Mouse (Mus musculus) liver, postnatal 0 days (tissue): Measurements from ENCODE around the gene Tmprss12. TPM values are rescaled to one million over a fixed set of nuclear protein-coding genes. Genes with fewer than 3 reads are reported as not detected.

Experiments used
- ATAC-seq: fragments of 200-750 bp; cut with Nextera tagmentation; 2 replicates; pipeline ENCODE4 v1.8.0; 2017; ENCODE audit warnings: mild to moderate bottlenecking, moderate library complexity
- DNase-seq: peaks from one replicate; pipeline ENCODE4 v3.0.0-alpha.2; 2016
- H3K27ac ChIP-seq: fragments of 300-500 bp; sonication (generic); 2 replicates; pipeline ENCODE4 v1.5.1; 2014; ENCODE audit warnings: antibody characterized with exemption, moderate library complexity, mild to moderate bottlenecking, low read depth
- H3K27me3 ChIP-seq: fragments of 300-500 bp; sonication (generic); 2 replicates; pipeline ENCODE4 v1.6.1; 2014; ENCODE audit warnings: low read length, control low read depth, mixed read lengths; ENCODE audit not compliant: insufficient read depth
- H3K36me3 ChIP-seq: fragments of 300-500 bp; sonication (generic); replicated peaks from 2 replicates; pipeline ENCODE4 v1.6.1; 2014; ENCODE audit warnings: mild to moderate bottlenecking, control low read depth, low read length, moderate library complexity, mixed read lengths; ENCODE audit not compliant: insufficient read depth
- H3K4me1 ChIP-seq: fragments of 300-500 bp; sonication (generic); 2 replicates; pipeline ENCODE4 v1.6.1; 2014; ENCODE audit warnings: antibody characterized with exemption, mild to moderate bottlenecking, control low read depth; ENCODE audit not compliant: insufficient read depth
- H3K4me2 ChIP-seq: fragments of 300-500 bp; sonication (generic); 2 replicates; pipeline ENCODE4 v1.6.1; 2014; ENCODE audit warnings: low read depth, mild to moderate bottlenecking, low read length, moderate library complexity, mixed read lengths
- H3K4me3 ChIP-seq: fragments of 300-500 bp; sonication (generic); 2 replicates; pipeline ENCODE4 v1.5.1; 2014; ENCODE audit warnings: low read depth, low read length
- H3K9ac ChIP-seq: fragments of 300-500 bp; sonication (generic); replicated peaks from 2 replicates; pipeline ENCODE4 v1.6.1; 2014; ENCODE audit warnings: mild to moderate bottlenecking, moderate library complexity
- H3K9me3 ChIP-seq: fragments of 300-500 bp; sonication (generic); 2 replicates; pipeline ENCODE4 v1.6.1; 2016; ENCODE audit warnings: mild to moderate bottlenecking, control low read depth, low read length, mixed read lengths
- CTCF ChIP-seq: sonication (generic); IDR thresholded peaks from 2 replicates; pipeline ENCODE4 v1.5.1; 2016; ENCODE audit warnings: antibody characterized with exemption, low read depth
- EP300 ChIP-seq: IDR thresholded peaks from 2 replicates; pipeline ENCODE4 v1.6.1; 2016; ENCODE audit warnings: antibody characterized with exemption, low read depth, mild to moderate bottlenecking
- WGBS: fragments of 180-500 bp; shearing (Covaris S2); extraction: QIAGEN DNeasy Blood & Tissue Kit; methylation state at CpG from one replicate; pipeline ENCODE4 v1.1.7; 2014; ENCODE audit not compliant: insufficient replicate concordance; 5-methylcytosine and 5-hydroxymethylcytosine counted together
- polyA plus RNA-seq: library from polyadenylated mRNA; unstranded; fragments of >200 nt; fragmentation: Nextera tagmentation; extraction: Ambion mirVana; gene quantifications from 2 replicates; pipeline ENCODE4 v1.2.1, GENCODE M21; 2015

Gene Tmprss12
- polyA plus RNA-seq, 1 experiment from 2014 or later: not detected

DNA sequence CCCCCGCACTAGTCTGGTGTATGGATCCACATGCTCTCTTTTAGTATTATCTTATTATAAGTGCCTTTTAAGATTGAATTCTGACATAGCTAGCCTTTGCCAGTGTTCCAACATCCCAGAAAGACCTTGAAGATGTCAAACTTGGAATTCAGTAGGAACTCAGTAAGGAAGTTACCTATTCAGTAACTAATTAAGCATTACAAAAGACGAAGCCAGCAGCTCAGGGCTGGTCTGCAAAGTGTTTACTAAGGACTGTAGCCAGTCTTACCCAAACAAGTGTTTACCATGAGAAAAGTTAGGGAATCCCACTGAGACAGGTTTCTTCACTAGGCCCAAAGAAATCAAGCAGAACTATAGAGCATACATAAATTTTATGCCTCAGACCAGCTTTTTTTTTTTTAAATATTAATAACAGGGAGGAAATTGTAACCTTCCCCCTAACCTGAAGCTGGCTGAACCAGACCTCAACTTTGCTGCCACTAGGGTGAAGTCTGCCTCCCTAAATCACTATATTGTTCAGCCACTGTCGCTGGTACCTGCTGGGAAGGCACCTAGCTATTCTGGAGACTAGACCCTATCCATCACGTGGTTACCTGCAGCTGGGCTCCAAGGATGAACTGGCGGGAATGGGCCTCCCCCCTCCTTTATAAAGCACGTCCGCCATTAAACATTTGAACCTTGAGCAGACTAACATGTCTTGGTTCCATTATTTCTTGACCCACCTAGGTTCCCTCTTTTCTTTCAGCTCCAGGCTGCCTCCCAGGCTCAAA lies 5.7 kb upstream of the Tmprss12 start:
- no peak for TF ChIP-seq CTCF
- no peak for TF ChIP-seq EP300
- Histone ChIP-seq H3K9me3 (no peaks in the 10 kb centered on the region), H3K27ac (no peak overlapping the region), H3K36me3 (no peaks in the 10 kb centered on the region), H3K4me3 (no peak overlapping the region), H3K27me3 (no peaks in the 10 kb centered on the region), H3K4me1 (no peaks in the 10 kb centered on the region), H3K4me2 (no peak overlapping the region), H3K9ac (no peak overlapping the region)
- no peak for ATAC-seq
- WGBS: 80% methylated on average over 7 of the region's 7 CpGs
- DNase-seq: no peak

DNA sequence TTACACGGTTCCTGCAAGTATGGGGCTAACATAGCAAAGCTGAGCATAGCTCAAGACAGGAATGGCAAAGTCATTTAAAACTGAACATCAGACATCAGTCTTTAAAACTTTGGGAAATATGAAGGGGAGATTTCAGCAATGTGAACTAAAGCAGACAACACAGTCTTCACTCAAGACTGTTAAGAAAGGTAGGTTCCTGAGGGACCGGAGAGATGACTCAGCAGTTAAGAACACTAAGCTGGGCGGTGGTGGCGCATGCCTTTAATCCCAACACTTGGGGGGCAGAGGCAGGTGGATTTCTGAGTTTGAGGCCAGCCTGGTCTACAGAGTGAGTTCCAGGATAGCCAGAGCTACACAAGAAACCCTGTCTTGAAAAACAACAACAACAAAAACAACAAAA lies 4.2 kb upstream of the Tmprss12 start:
- Histone ChIP-seq H3K27me3 (no peaks in the 10 kb centered on the region), H3K27ac (no peak overlapping the region), H3K4me2 (no peak overlapping the region), H3K9me3 (no peaks in the 10 kb centered on the region), H3K36me3 (no peaks in the 10 kb centered on the region), H3K4me3 (no peak overlapping the region), H3K9ac (no peak overlapping the region), H3K4me1 (no peaks in the 10 kb centered on the region)
- DNase-seq (no peak), ATAC-seq (no peak)
- 83% methylated on average over 4 of the region's 4 CpGs for WGBS
- no peak for TF ChIP-seq CTCF
- TF ChIP-seq EP300: no peak

- no peak for ATAC-seq
- no peaks in the 10 kb centered on the region for H3K9me3 ChIP-seq
- TF ChIP-seq CTCF: no peak
- TF ChIP-seq EP300: no peak
- no peaks in the 10 kb centered on the region for H3K4me1 ChIP-seq
- H3K4me3 ChIP-seq: no peak overlapping the region
- no peak overlapping the region for H3K27ac ChIP-seq
- no peak for DNase-seq
- no peaks in the 10 kb centered on the region for H3K36me3 ChIP-seq
- H3K4me2 ChIP-seq: no peak overlapping the region
- WGBS: 83% methylated on average over 3 of the region's 3 CpGs
- H3K9ac ChIP-seq: no peak overlapping the region
- no peaks in the 10 kb centered on the region for H3K27me3 ChIP-seq
These were observed 3.1 kb upstream of the Tmprss12 start for GRCm38 (mm10) chr15:100277586-100277985.

GRCm38 (mm10) chr15:100288980-100289379 lies 8.3 kb downstream of the Tmprss12 start:
- no peaks in the 10 kb centered on the region for H3K36me3 ChIP-seq
- WGBS: 81% methylated on average over 6 of the region's 6 CpGs
- no peaks in the 10 kb centered on the region for H3K27me3 ChIP-seq
- no peak overlapping the region for H3K27ac ChIP-seq
- H3K4me3 ChIP-seq: no peak overlapping the region
- H3K9me3 ChIP-seq: no peaks in the 10 kb centered on the region
- no peaks in the 10 kb centered on the region for H3K4me1 ChIP-seq
- DNase-seq (no peak), ATAC-seq (no peak)
- TF ChIP-seq EP300 (no peak), CTCF (no peak)
- no peak overlapping the region for H3K9ac ChIP-seq
- no peak overlapping the region for H3K4me2 ChIP-seq

DNA sequence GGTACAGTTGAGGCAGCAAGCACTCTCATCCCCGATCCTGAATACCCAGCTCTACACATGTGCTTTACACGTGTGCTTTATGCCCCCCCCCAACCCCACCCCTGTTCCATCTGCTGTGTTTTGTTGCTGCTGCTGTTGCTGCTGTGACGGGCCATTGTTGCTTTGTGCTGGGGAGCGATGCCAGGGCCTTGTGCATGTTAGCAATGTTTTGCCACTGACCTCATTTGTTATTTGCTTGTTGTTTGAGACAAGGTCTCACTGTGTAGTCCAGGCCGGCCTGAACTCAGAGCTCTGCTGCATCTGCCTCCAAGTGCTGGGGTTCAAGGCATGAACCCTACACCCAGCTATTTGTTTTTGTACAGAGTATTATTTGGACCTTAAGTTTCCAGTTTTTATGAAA lies 10.2 kb downstream of the Tmprss12 start:
- H3K4me3 ChIP-seq: no peak overlapping the region
- H3K4me1 ChIP-seq: no peaks in the 10 kb centered on the region
- ATAC-seq: no peak
- H3K4me2 ChIP-seq: no peak overlapping the region
- no peaks in the 10 kb centered on the region for H3K9me3 ChIP-seq
- no peaks in the 10 kb centered on the region for H3K27me3 ChIP-seq
- no peak for DNase-seq
- TF ChIP-seq CTCF: no peak
- no peak for TF ChIP-seq EP300
- 72% methylated on average over 5 of the region's 5 CpGs for WGBS
- H3K36me3 ChIP-seq: no peaks in the 10 kb centered on the region
- no peak overlapping the region for H3K9ac ChIP-seq
- no peak overlapping the region for H3K27ac ChIP-seq

DNA sequence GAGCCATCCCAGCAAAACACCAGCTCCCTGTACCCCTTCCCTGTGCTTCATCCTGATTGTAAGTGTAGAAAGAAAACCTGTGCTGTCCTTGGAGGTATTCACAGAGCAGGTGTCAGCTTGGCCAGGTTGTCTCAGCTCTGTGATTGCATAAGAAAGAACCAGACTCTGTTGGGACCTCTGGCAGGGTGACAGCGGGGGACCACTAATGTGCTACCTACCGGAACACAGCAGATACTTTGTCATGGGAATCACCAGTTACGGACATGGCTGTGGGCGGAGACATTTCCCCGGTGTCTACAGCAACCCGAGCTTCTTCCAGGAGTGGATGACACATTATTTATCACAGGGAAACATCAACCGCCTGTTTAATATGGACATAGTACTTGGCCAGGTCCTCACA lies 11.7 kb downstream of the Tmprss12 start:
- no peak overlapping the region for H3K4me3 ChIP-seq
- H3K36me3 ChIP-seq: no peaks in the 10 kb centered on the region
- H3K9me3 ChIP-seq: no peaks in the 10 kb centered on the region
- ATAC-seq: no peak
- H3K9ac ChIP-seq: no peak overlapping the region
- H3K4me1 ChIP-seq: no peaks in the 10 kb centered on the region
- no peak overlapping the region for H3K4me2 ChIP-seq
- 77% methylated on average over 7 of the region's 7 CpGs for WGBS
- no peaks in the 10 kb centered on the region for H3K27me3 ChIP-seq
- DNase-seq: no peak
- TF ChIP-seq EP300 (no peak), CTCF (no peak)
- no peak overlapping the region for H3K27ac ChIP-seq
